Mouse (Mus musculus): ENCODE data around the gene Dnaja1. TPM values are rescaled to one million over a fixed set of nuclear protein-coding genes. Genes with fewer than 3 reads are reported as not detected.
A peak's percentile ranks its signal among the peaks of the same experiment; 100 is the strongest.

The Dnaja1 gene
- polyA plus RNA-seq, 1 experiment from 2014 or later: 681 TPM

GRCm38 (mm10) chr4:40757780-40758420 lies 36.0 kb downstream of the Dnaja1 start, which contains the start of gene Smu1:
Gene Smu1, minus strand, starts transcription at chr4:40757923.
- peak within 1 kb of the TSS; percentile 94 for H3K4me3 ChIP-seq (replicated peaks)
- peaks cover 25% of the 10 kb centered on the region for H3K36me3 ChIP-seq
- H3K9ac ChIP-seq (replicated peaks): peak within 1 kb of the TSS; percentile 88
- H3K9me3 ChIP-seq (replicated peaks): no peaks in the 10 kb centered on the region
- WGBS: under 1% methylated on average over 40 of the region's 40 CpGs
- H3K27ac ChIP-seq (replicated peaks): peak within 1 kb of the TSS; percentile 77
- ATAC-seq (ENCODE audit: low FRiP score): peak; percentile 99
- peak within 1 kb of the TSS; percentile 70 for H3K4me2 ChIP-seq
- H3K27me3 ChIP-seq (replicated peaks): peaks cover 13% of the 10 kb centered on the region; the same call in 1 of the 2 replicates
- peaks cover 12% of the 10 kb centered on the region; the same call in 1 of the 2 replicates for H3K4me1 ChIP-seq

- H3K4me2 ChIP-seq: no peak overlapping the region
- no peak overlapping the region for H3K9ac ChIP-seq (replicated peaks)
- H3K4me1 ChIP-seq: peaks cover 12% of the 10 kb centered on the region; the same call in 1 of the 2 replicates
- no peak overlapping the region for H3K4me3 ChIP-seq (replicated peaks)
- peaks cover 5% of the 10 kb centered on the region for H3K36me3 ChIP-seq
- peaks cover 19% of the 10 kb centered on the region for H3K27me3 ChIP-seq (replicated peaks)
- no peaks in the 10 kb centered on the region for H3K9me3 ChIP-seq (replicated peaks)
- H3K27ac ChIP-seq (replicated peaks): no peak overlapping the region
- no peak for ATAC-seq (ENCODE audit: low FRiP score)
- WGBS: 59% methylated on average over 5 of the region's 5 CpGs
These were observed 37.9 kb downstream of the Dnaja1 start for GRCm38 (mm10) chr4:40759876-40760275.

- Histone ChIP-seq H3K27me3 (replicated peaks) (no peaks in the 10 kb centered on the region), H3K9me3 (replicated peaks) (no peaks in the 10 kb centered on the region), H3K4me3 (replicated peaks) (0 out of 2 replicates have a peak overlapping the region, but pooled peaks have one; percentile 5), H3K27ac (replicated peaks) (no peak overlapping the region), H3K36me3 (no peaks in the 10 kb centered on the region), H3K4me2 (peak overlapping the region; percentile 41), H3K4me1 (peaks cover 13% of the 10 kb centered on the region), H3K9ac (replicated peaks) (no peak overlapping the region)
- WGBS: 22% methylated on average over 12 of the region's 12 CpGs
- ATAC-seq (ENCODE audit: low FRiP score): no peak
These were observed 52.6 kb downstream of the Dnaja1 start for GRCm38 (mm10) chr4:40774279-40775259.

- no peaks in the 10 kb centered on the region for H3K9me3 ChIP-seq (replicated peaks)
- no peak overlapping the region for H3K27ac ChIP-seq (replicated peaks)
- H3K4me2 ChIP-seq: no peak overlapping the region
- peaks cover 13% of the 10 kb centered on the region for H3K4me1 ChIP-seq
- H3K27me3 ChIP-seq (replicated peaks): no peaks in the 10 kb centered on the region
- no peak for ATAC-seq (ENCODE audit: low FRiP score)
- no peak overlapping the region for H3K9ac ChIP-seq (replicated peaks)
- H3K4me3 ChIP-seq (replicated peaks): no peak overlapping the region
- 84% methylated on average over 4 of the region's 4 CpGs for WGBS
- H3K36me3 ChIP-seq: no peaks in the 10 kb centered on the region
These were observed 54.5 kb downstream of the Dnaja1 start for GRCm38 (mm10) chr4:40776416-40776815.

GRCm38 (mm10) chr4:40777116-40777515 lies 55.2 kb downstream of the Dnaja1 start:
- Histone ChIP-seq H3K9ac (replicated peaks) (no peak overlapping the region), H3K36me3 (no peaks in the 10 kb centered on the region), H3K4me3 (replicated peaks) (no peak overlapping the region), H3K9me3 (replicated peaks) (no peaks in the 10 kb centered on the region), H3K4me1 (peaks cover 13% of the 10 kb centered on the region), H3K27me3 (replicated peaks) (no peaks in the 10 kb centered on the region), H3K27ac (replicated peaks) (no peak overlapping the region), H3K4me2 (no peak overlapping the region)
- no peak for ATAC-seq (ENCODE audit: low FRiP score)
- 25% methylated on average over 2 of the region's 2 CpGs for WGBS

- no peaks in the 10 kb centered on the region for H3K9me3 ChIP-seq (replicated peaks)
- H3K4me2 ChIP-seq: no peak overlapping the region
- no peak overlapping the region for H3K27ac ChIP-seq (replicated peaks)
- WGBS: 88% methylated on average over 6 of the region's 6 CpGs
- no peaks in the 10 kb centered on the region for H3K36me3 ChIP-seq
- no peaks in the 10 kb centered on the region for H3K27me3 ChIP-seq (replicated peaks)
- H3K4me3 ChIP-seq (replicated peaks): no peak overlapping the region
- peaks cover 10% of the 10 kb centered on the region for H3K4me1 ChIP-seq
- no peak overlapping the region for H3K9ac ChIP-seq (replicated peaks)
- ATAC-seq (ENCODE audit: low FRiP score): no peak
These were observed 56.7 kb downstream of the Dnaja1 start for GRCm38 (mm10) chr4:40778656-40779055.

- Histone ChIP-seq H3K4me1 (no peaks in the 10 kb centered on the region), H3K27me3 (replicated peaks) (no peaks in the 10 kb centered on the region), H3K9me3 (replicated peaks) (no peaks in the 10 kb centered on the region), H3K4me2 (no peak overlapping the region), H3K9ac (replicated peaks) (no peak overlapping the region), H3K4me3 (replicated peaks) (no peak overlapping the region), H3K27ac (replicated peaks) (no peak overlapping the region), H3K36me3 (no peaks in the 10 kb centered on the region)
- no peak for ATAC-seq (ENCODE audit: low FRiP score)
- WGBS: 33% methylated on average over 3 of the region's 3 CpGs
These were observed 59.2 kb downstream of the Dnaja1 start for GRCm38 (mm10) chr4:40781143-40781542.

- ATAC-seq (ENCODE audit: low FRiP score): no peak
- 74% methylated on average over 8 of the region's 8 CpGs for WGBS
- no peaks in the 10 kb centered on the region for H3K4me1 ChIP-seq
These were observed 60.0 kb downstream of the Dnaja1 start for GRCm38 (mm10) chr4:40781797-40782495.

GRCm38 (mm10) chr4:40783049-40783448 lies 61.1 kb downstream of the Dnaja1 start:
- H3K27ac ChIP-seq (replicated peaks): no peak overlapping the region
- no peaks in the 10 kb centered on the region for H3K36me3 ChIP-seq
- no peaks in the 10 kb centered on the region for H3K4me1 ChIP-seq
- H3K4me2 ChIP-seq: no peak overlapping the region
- no peak overlapping the region for H3K4me3 ChIP-seq (replicated peaks)
- WGBS: 92% methylated on average over 4 of the region's 4 CpGs
- H3K27me3 ChIP-seq (replicated peaks): no peaks in the 10 kb centered on the region
- no peaks in the 10 kb centered on the region for H3K9me3 ChIP-seq (replicated peaks)
- ATAC-seq (ENCODE audit: low FRiP score): no peak
- H3K9ac ChIP-seq (replicated peaks): no peak overlapping the region

More at GRCm38 (mm10) chr4:40781797-40782495, 60.0 kb downstream of the Dnaja1 start:
- Histone ChIP-seq H3K27ac (replicated peaks) (no peak overlapping the region), H3K4me2 (no peak overlapping the region), H3K9me3 (replicated peaks) (no peaks in the 10 kb centered on the region), H3K36me3 (no peaks in the 10 kb centered on the region), H3K9ac (replicated peaks) (no peak overlapping the region), H3K4me3 (replicated peaks) (no peak overlapping the region), H3K27me3 (replicated peaks) (no peaks in the 10 kb centered on the region)

- H3K4me3 ChIP-seq (replicated peaks): no peak overlapping the region
- WGBS: 73% methylated on average over 10 of the region's 10 CpGs
- H3K9ac ChIP-seq (replicated peaks): no peak overlapping the region
- H3K27me3 ChIP-seq (replicated peaks): no peaks in the 10 kb centered on the region
- H3K9me3 ChIP-seq (replicated peaks): no peaks in the 10 kb centered on the region
- no peaks in the 10 kb centered on the region for H3K36me3 ChIP-seq
- no peak overlapping the region for H3K27ac ChIP-seq (replicated peaks)
- no peaks in the 10 kb centered on the region for H3K4me1 ChIP-seq
- ATAC-seq (ENCODE audit: low FRiP score): no peak
- H3K4me2 ChIP-seq: no peak overlapping the region
These were observed 62.7 kb downstream of the Dnaja1 start for GRCm38 (mm10) chr4:40784556-40785169.

GRCm38 (mm10) chr4:40785620-40786166 lies 63.7 kb downstream of the Dnaja1 start:
- no peaks in the 10 kb centered on the region for H3K4me1 ChIP-seq
- no peaks in the 10 kb centered on the region for H3K27me3 ChIP-seq (replicated peaks)
- H3K9me3 ChIP-seq (replicated peaks): no peaks in the 10 kb centered on the region
- no peak overlapping the region for H3K9ac ChIP-seq (replicated peaks)
- H3K27ac ChIP-seq (replicated peaks): no peak overlapping the region
- no peak overlapping the region for H3K4me2 ChIP-seq
- H3K4me3 ChIP-seq (replicated peaks): no peak overlapping the region
- no peaks in the 10 kb centered on the region for H3K36me3 ChIP-seq
- 80% methylated on average over 9 of the region's 9 CpGs for WGBS
- ATAC-seq (ENCODE audit: low FRiP score): no peak

Measured in neural tube, embryonic 15.5 days (tissue).